Mouse (Mus musculus) G1E (cell line): Measurements from ENCODE around the gene Smc3. TPM values are rescaled to one million over a fixed set of nuclear protein-coding genes. Genes with fewer than 3 reads are reported as not detected.
"Not testable (repeated sequence)": the region's sequence is repeated elsewhere in the genome, so short reads cannot be mapped to it uniquely, and the experiment has no call there.

Experiments used
- ATAC-seq: 2 replicates; pipeline ENCODE4 v1.8.0; 2016; ENCODE audit warnings: mild to moderate bottlenecking; ENCODE audit not compliant: insufficient number of reproducible peaks, poor library complexity, low FRiP score, severe bottlenecking; ENCODE audit errors: extremely low read depth
- DNase-seq: peaks from one replicate; pipeline ENCODE4 v3.0.0; 2012; ENCODE audit warnings: low spot score
- H3K27me3 ChIP-seq: 2 replicates; pipeline ENCODE4 v1.6.1; 2012; ENCODE audit warnings: mild to moderate bottlenecking, low read length, inconsistent platforms; ENCODE audit not compliant: insufficient read depth
- H3K36me3 ChIP-seq: replicated peaks from 2 replicates; pipeline ENCODE3; 2012; ENCODE audit warnings: mild to moderate bottlenecking, inconsistent platforms
- H3K4me1 ChIP-seq: 2 replicates; pipeline ENCODE4 v1.6.1; 2012; ENCODE audit warnings: low read depth, low read length, inconsistent platforms, mixed read lengths; ENCODE audit not compliant: insufficient read depth
- H3K4me3 ChIP-seq: 2 replicates; pipeline ENCODE4 v1.5.1; 2012; ENCODE audit warnings: low read depth, mild to moderate bottlenecking, inconsistent platforms, low read length, moderate library complexity, mixed read lengths
- H3K9me3 ChIP-seq: replicated peaks from 2 replicates; pipeline ENCODE4 v1.6.1; 2012; ENCODE audit warnings: inconsistent platforms
- CTCF ChIP-seq: IDR thresholded peaks from 2 replicates; pipeline ENCODE4 v1.5.1; 2012; ENCODE audit warnings: low read depth, low read length, inconsistent platforms, mixed read lengths
- GATA1 ChIP-seq: IDR thresholded peaks from 2 replicates; pipeline ENCODE4 v1.6.1; 2012; ENCODE audit warnings: borderline replicate concordance, low read length, inconsistent platforms, mixed read lengths
- GATA2 ChIP-seq: IDR thresholded peaks from 2 replicates; pipeline ENCODE4 v1.6.1; 2012; ENCODE audit warnings: low read depth, low read length, inconsistent platforms, borderline replicate concordance
- POLR2AphosphoS5 ChIP-seq: IDR thresholded peaks from 2 replicates; pipeline ENCODE4 v1.6.1; 2012; ENCODE audit warnings: low read depth, low read length, inconsistent platforms; ENCODE audit not compliant: insufficient replicate concordance
- TAL1 ChIP-seq: conservative IDR thresholded peaks from 2 replicates; pipeline ENCODE4 v1.6.1; 2012; ENCODE audit warnings: low read depth, low read length, inconsistent platforms, mixed read lengths
- polyA plus RNA-seq: library from polyadenylated mRNA; stranded (reverse); fragments of >175 nt; gene quantifications from 2 replicates; pipeline ENCODE4 v1.2.3, GENCODE M21; 2012
- total RNA-seq, 2 experiments: library from RNA; stranded (forward) in 1 of 2; stranded (reverse) in 1 of 2; fragments of 200-1000 nt in 1 of 2; fragments of >200 nt in 1 of 2; fragmentation: Nextera tagmentation in 1 of 2; gene quantifications; 2 replicates each; pipeline ENCODE4 v1.2.3; 2014 to 2017

Smc3 gene
- total and polyA plus RNA-seq, 3 experiments, result 41.9 to 198 (median 150) TPM

GRCm38 (mm10) chr19:53650921-53651320 lies 50.7 kb downstream of the Smc3 start:
- Histone ChIP-seq H3K4me3 (no peak overlapping the region), H3K27me3 (peaks cover 12% of the 10 kb centered on the region; the same call in 1 of the 2 replicates), H3K36me3 (peaks cover 44% of the 10 kb centered on the region), H3K4me1 (peaks cover 5% of the 10 kb centered on the region), H3K9me3 (no peaks in the 10 kb centered on the region)
- TF ChIP-seq TAL1 (no peak), GATA2 (no peak), CTCF (no peak), POLR2AphosphoS5 (no peak), GATA1 (no peak)
- DNase-seq, result no peak
- ATAC-seq, result no peak

GRCm38 (mm10) chr19:53652267-53652666 lies 52.1 kb downstream of the Smc3 start:
- Histone ChIP-seq H3K36me3 (peaks cover 30% of the 10 kb centered on the region), H3K9me3 (no peaks in the 10 kb centered on the region), H3K4me1 (peaks cover 5% of the 10 kb centered on the region), H3K4me3 (no peak overlapping the region), H3K27me3 (peaks cover 12% of the 10 kb centered on the region; the same call in 1 of the 2 replicates)
- TF ChIP-seq GATA1 (no peak), CTCF (no peak), TAL1 (no peak), POLR2AphosphoS5 (no peak), GATA2 (no peak)
- DNase-seq (no peak), ATAC-seq (no peak)

GRCm38 (mm10) chr19:53653624-53654467 lies 53.6 kb downstream of the Smc3 start:
- TF ChIP-seq GATA1 (no peak), CTCF (no peak), GATA2 (no peak), POLR2AphosphoS5 (no peak), TAL1 (no peak)
- Histone ChIP-seq H3K36me3 (peaks cover 16% of the 10 kb centered on the region), H3K9me3 (no peaks in the 10 kb centered on the region), H3K4me1 (no peaks in the 10 kb centered on the region), H3K27me3 (peaks cover 21% of the 10 kb centered on the region), H3K4me3 (no peak overlapping the region)
- ATAC-seq (no peak), DNase-seq (no peak)

GRCm38 (mm10) chr19:53656443-53656842 lies 56.2 kb downstream of the Smc3 start:
- not testable (repeated sequence) for ATAC-seq, H3K9me3 ChIP-seq, DNase-seq, H3K36me3 ChIP-seq, H3K4me3 ChIP-seq, H3K4me1 ChIP-seq
- peaks cover 33% of the 10 kb centered on the region for H3K27me3 ChIP-seq

GRCm38 (mm10) chr19:53657437-53657836 lies 57.2 kb downstream of the Smc3 start:
- DNase-seq, result no peak
- Histone ChIP-seq H3K36me3 (no peaks in the 10 kb centered on the region), H3K4me3 (no peak overlapping the region), H3K4me1 (no peaks in the 10 kb centered on the region), H3K27me3 (peaks cover 32% of the 10 kb centered on the region), H3K9me3 (no peaks in the 10 kb centered on the region)
- no peak for TF ChIP-seq TAL1
- no peak; the same call in 1 of the 2 replicates for ATAC-seq

GRCm38 (mm10) chr19:53660722-53661420 lies 60.7 kb downstream of the Smc3 start:
- peaks cover 29% of the 10 kb centered on the region for H3K27me3 ChIP-seq
- ATAC-seq (no peak), DNase-seq (no peak)
- TF ChIP-seq TAL1 (no peak), GATA1 (no peak), GATA2 (no peak), POLR2AphosphoS5 (no peak), CTCF (no peak)
- no peaks in the 10 kb centered on the region for H3K9me3 ChIP-seq
- no peaks in the 10 kb centered on the region for H3K36me3 ChIP-seq
- H3K4me1 ChIP-seq, result no peaks in the 10 kb centered on the region
- no peak overlapping the region for H3K4me3 ChIP-seq
